Mouse (Mus musculus) G1E (cell line): ENCODE data around the gene Stxbp6.

Experiments
- CTCF ChIP-seq: IDR thresholded peaks from 2 replicates; pipeline ENCODE4 v1.5.1; 2012; ENCODE audit warnings: low read depth, low read length, inconsistent platforms, mixed read lengths
- GATA1 ChIP-seq: IDR thresholded peaks from 2 replicates; pipeline ENCODE4 v1.6.1; 2012; ENCODE audit warnings: borderline replicate concordance, low read length, inconsistent platforms, mixed read lengths
- TAL1 ChIP-seq: conservative IDR thresholded peaks from 2 replicates; pipeline ENCODE4 v1.6.1; 2012; ENCODE audit warnings: low read depth, low read length, inconsistent platforms, mixed read lengths

DNA sequence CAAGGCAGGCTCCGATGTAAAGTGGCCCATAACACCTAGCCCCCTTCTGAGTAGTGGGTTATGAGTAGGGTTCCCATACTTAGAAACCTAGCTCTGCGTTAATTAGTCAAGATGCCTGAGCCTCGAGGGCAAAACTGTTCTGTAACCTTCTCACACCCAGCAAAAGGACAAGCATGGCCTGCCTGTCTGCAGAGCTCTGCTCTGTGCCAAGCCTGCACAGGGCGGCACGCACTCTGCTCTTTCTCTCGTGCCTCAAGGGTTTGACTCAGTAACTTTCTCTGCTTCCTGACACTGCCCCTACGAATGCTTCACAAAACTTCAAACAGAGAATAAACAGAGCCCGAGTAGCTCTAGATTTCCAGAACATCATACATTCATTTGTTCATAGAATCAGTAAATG lies 135.4 kb downstream of the Stxbp6 start:
- TF ChIP-seq CTCF: no peak
- TF ChIP-seq GATA1: no peak
- TF ChIP-seq TAL1: no peak
